Mouse (Mus musculus) macrophage (primary cell): ENCODE measurements around the gene Hist1h2ah. TPM values are rescaled to one million over a fixed set of nuclear protein-coding genes. Genes with fewer than 3 reads are reported as not detected.
"Not testable (repeated sequence)": the region's sequence is repeated elsewhere in the genome, so short reads cannot be mapped to it uniquely, and the experiment has no call there.

ENCODE experiments used
- H3K27ac ChIP-seq: fragments of 350-480 bp; formaldehyde crosslinking; 2 replicates; pipeline ENCODE4 v1.9.0; 2021
- H3K36me3 ChIP-seq: fragments of 350-480 bp; formaldehyde crosslinking; 2 replicates; pipeline ENCODE4 v1.9.0; 2021; ENCODE audit errors: inconsistent target
- H3K4me3 ChIP-seq: fragments of 350-480 bp; formaldehyde crosslinking; 2 replicates; pipeline ENCODE4 v1.9.0; 2021; ENCODE audit errors: inconsistent target
- H3K79me2 ChIP-seq: fragments of 350-480 bp; formaldehyde crosslinking; 2 replicates; pipeline ENCODE4 v1.9.0; 2021; ENCODE audit errors: inconsistent target
- WGBS: methylation state at CpG from one replicate; pipeline ENCODE4 v1.1.7; 2026; ENCODE audit warnings: inconsistent platforms; ENCODE audit not compliant: missing documents; 5-methylcytosine and 5-hydroxymethylcytosine counted together
- polyA plus RNA-seq: library from polyadenylated mRNA; stranded (reverse); fragments of 250-400 nt; gene quantifications from 3 replicates; pipeline ENCODE4 v1.2.4, GENCODE M21; 2018; ENCODE audit warnings: inconsistent platforms
- total RNA-seq, 78 experiments: library from RNA; depleted of rRNA; stranded (reverse); fragments of 250-400 nt; gene quantifications; 1 replicate in 9 of 78; 2 replicates in 24 of 78; 3 replicates in 43 of 78; 4 replicates in 2 of 78; pipeline ENCODE4 v1.2.4; 2018; ENCODE audit warnings: inconsistent platforms in 56 of 78

Gene Hist1h2ah
- total RNA-seq (2018; cell fraction: chromatin; rRNA removed) = 1 to 10 TPM in 4 of 26 experiments, not detected in 22; 4.8 to 9.5 (median 6.2) TPM
- total RNA-seq (2018; cell fraction: cytosol; rRNA removed) = 10 to 100 TPM in 4 of 26 experiments, 1 to 10 TPM in 16, under 1 TPM in 5, not detected in 1; 0.61 to 14.1 (median 2.7) TPM
- total RNA-seq (2018; cell fraction: nucleus; rRNA removed) = 10 to 100 TPM in 2 of 26 experiments, 1 to 10 TPM in 5, not detected in 19; 2.1 to 14.1 (median 7.4) TPM
- not detected in 3 replicates for polyA plus RNA-seq

DNA sequence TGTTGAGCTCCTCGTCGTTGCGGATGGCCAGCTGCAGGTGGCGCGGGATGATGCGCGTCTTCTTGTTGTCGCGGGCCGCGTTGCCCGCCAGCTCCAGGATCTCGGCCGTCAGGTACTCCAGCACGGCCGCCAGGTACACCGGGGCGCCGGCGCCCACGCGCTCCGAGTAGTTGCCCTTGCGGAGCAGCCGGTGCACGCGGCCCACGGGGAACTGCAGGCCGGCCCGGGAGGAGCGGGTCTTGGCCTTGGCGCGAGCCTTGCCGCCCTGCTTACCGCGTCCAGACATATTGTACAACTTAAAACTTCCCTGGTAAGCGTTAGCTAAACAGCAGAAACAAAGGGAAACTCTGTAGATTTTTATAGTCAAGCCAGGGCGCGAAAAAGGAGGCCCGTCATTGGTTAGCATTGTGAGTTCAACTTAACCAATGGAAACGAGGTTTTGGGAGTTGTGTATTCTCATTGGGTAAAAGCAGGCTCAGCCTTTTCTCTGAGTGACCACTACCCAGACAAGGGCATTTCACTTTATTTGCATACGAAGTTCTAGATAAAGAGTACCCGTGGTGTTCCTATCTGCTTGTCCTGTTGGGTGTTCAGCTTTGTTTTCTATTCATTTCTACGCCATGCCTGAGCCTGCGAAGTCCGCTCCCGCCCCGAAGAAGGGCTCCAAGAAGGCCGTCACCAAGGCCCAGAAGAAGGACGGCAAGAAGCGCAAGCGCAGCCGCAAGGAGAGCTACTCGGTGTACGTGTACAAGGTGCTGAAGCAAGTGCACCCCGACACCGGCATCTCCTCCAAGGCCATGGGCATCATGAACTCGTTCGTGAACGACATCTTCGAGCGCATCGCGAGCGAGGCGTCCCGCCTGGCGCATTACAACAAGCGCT is at the start of gene Hist1h2ah, which contains the start of gene Hist1h2bk:
Gene Hist1h2ah (minus strand): TSS at position 302 of the 882 bp plus-strand sequence.
Gene Hist1h2bk (plus strand): TSS at position 604 of the 882 bp plus-strand sequence.
- peak within 1 kb of the TSS; percentile 26 for H3K4me3 ChIP-seq
- not testable (repeated sequence) for H3K36me3 ChIP-seq, H3K79me2 ChIP-seq
- under 1% methylated on average over 11 of the region's 69 CpGs for WGBS
- H3K27ac ChIP-seq = peak within 1 kb of the TSS; percentile 67

GRCm38 (mm10) chr13:22084140-22084539 is 48.8 kb upstream of the Hist1h2ah start, which contains the start of gene Vmn1r188:
Gene Vmn1r188 (plus strand): TSS chr13:22084440.
- not testable (repeated sequence) for H3K36me3 ChIP-seq, H3K27ac ChIP-seq, H3K79me2 ChIP-seq, H3K4me3 ChIP-seq
- WGBS = 100% methylated on average over 1 of the region's 1 CpGs

- Histone ChIP-seq H3K36me3 (no peaks in the 10 kb centered on the region), H3K27ac (no peak overlapping the region), H3K79me2 (no peaks in the 10 kb centered on the region), H3K4me3 (no peak overlapping the region)
- 42% methylated on average over 1 of the region's 1 CpGs for WGBS
These were observed 28.1 kb upstream of the Hist1h2ah start for GRCm38 (mm10) chr13:22063468-22063867.

GRCm38 (mm10) chr13:22061422-22061821 is 26.1 kb upstream of the Hist1h2ah start:
- H3K36me3 ChIP-seq = no peaks in the 10 kb centered on the region
- H3K4me3 ChIP-seq = no peak overlapping the region
- WGBS = 50% methylated on average over 1 of the region's 1 CpGs
- no peak overlapping the region for H3K27ac ChIP-seq
- no peaks in the 10 kb centered on the region for H3K79me2 ChIP-seq

- no peaks in the 10 kb centered on the region for H3K36me3 ChIP-seq
- H3K27ac ChIP-seq = no peak overlapping the region
- 100% methylated on average over 1 of the region's 1 CpGs for WGBS
- H3K79me2 ChIP-seq = no peaks in the 10 kb centered on the region
- no peak overlapping the region for H3K4me3 ChIP-seq
These were observed 18.4 kb upstream of the Hist1h2ah start for GRCm38 (mm10) chr13:22053754-22054153.

DNA sequence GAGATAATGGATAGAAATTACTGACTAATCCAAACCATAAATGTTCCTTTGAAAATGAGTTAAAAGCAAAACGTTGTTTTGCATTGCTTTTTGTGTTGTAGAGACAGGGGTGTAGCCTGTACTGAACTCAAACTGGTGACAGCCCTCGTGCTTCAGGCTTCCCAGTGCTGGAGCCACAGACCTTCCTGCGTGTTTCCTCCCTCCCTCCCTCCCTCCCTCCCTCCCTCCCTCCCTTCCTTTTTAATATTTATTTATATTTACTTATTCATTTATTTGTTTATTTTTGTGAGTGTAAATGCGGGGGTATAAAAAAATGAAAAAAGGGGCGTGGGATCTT is 16.1 kb upstream of the Hist1h2ah start:
- peak overlapping the region; percentile 51 for H3K27ac ChIP-seq
- WGBS = 24% methylated on average over 3 of the region's 5 CpGs
- H3K4me3 ChIP-seq = peak overlapping the region; percentile 50
- H3K36me3 ChIP-seq = no peaks in the 10 kb centered on the region
- no peaks in the 10 kb centered on the region for H3K79me2 ChIP-seq

DNA sequence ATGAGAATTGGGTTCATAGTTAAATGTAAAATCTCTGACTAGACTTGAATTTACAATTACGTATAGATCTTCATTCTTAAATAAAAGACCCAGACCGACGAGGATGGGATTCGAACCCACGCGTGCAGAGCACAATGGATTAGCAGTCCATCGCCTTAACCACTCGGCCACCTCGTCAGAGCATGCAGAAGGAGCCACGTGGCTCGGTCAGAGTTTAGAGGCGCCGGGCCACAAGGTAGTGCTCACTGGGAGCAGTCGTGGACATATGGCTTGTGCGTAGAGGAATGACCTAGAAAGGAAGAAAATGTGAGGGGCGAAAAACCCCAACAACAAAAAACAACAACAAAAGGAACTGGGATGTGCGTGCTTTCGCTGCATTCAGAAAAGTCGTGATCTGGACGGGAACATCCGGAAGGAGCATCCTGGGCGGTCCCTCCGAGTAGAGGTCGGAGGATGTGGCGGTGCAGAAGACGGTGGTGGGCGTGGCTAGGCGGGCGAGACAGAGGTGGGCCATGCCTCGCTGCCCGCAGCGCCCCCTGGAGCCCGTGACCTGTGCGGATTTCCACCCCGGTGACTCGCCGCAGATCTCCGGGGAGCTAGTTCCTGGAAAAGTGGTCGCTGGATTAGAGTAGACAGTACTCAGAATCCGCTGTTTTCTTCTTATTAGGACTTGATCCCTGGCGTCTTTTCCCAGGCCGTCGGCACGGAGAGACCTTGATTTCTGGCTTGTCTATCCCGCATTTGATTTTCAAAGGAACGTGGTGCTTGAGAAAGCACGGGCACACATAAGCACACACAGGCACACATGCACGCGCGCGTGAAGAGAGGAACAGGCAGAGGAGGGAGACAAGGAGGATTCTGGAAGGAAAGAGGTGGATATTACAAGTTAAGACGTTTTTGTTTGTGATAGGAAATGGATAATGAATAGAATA is 15.5 kb upstream of the Hist1h2ah start:
- H3K36me3 ChIP-seq = no peaks in the 10 kb centered on the region
- H3K4me3 ChIP-seq = peak overlapping the region; percentile 50
- under 1% methylated on average over 52 of the region's 52 CpGs for WGBS
- no peaks in the 10 kb centered on the region for H3K79me2 ChIP-seq
- peak overlapping the region; percentile 51 for H3K27ac ChIP-seq

DNA sequence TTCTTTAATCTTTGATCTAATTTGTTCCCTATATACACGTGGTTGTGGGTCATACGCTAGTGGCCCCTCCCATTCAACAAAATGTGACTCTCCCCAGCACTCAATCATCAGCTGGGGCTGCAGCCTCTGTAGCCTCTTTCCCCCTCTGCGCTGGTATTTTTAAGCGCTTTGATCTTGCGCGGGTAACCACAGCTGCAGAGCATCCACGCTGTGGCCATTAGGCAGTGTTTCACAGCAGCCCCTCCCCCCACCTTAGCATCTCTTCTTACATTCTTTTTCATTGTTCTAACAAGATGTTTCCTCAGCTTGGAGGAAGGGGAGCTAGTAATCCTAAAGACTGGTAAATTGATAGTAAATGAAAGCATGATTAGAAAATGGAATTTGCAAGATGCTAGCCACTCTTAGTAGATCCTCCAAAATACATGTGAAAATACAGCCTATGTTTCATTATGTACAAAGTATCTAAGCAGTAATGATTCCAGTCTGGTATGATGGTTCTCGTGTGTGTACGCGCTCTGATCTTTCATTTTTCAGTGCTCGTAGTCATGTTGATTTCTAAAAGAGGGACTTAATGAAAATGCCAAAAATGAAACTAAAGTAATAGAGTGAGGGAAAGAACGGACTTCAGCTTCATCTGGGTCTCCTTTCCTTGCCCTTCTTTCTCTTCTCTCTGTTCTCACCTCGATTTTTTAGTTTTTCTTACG is 14.5 kb upstream of the Hist1h2ah start:
- 2% methylated on average over 14 of the region's 14 CpGs for WGBS
- peak overlapping the region; percentile 34; the same call in 1 of the 2 replicates for H3K27ac ChIP-seq
- H3K36me3 ChIP-seq = no peaks in the 10 kb centered on the region
- H3K4me3 ChIP-seq = peak overlapping the region; percentile 50
- H3K79me2 ChIP-seq = no peaks in the 10 kb centered on the region

- Histone ChIP-seq H3K4me3 (no peak overlapping the region), H3K27ac (no peak overlapping the region), H3K36me3 (no peaks in the 10 kb centered on the region), H3K79me2 (no peaks in the 10 kb centered on the region)
- WGBS = 82% methylated on average over 2 of the region's 2 CpGs
These were observed 13.7 kb upstream of the Hist1h2ah start for GRCm38 (mm10) chr13:22049041-22049440.

DNA sequence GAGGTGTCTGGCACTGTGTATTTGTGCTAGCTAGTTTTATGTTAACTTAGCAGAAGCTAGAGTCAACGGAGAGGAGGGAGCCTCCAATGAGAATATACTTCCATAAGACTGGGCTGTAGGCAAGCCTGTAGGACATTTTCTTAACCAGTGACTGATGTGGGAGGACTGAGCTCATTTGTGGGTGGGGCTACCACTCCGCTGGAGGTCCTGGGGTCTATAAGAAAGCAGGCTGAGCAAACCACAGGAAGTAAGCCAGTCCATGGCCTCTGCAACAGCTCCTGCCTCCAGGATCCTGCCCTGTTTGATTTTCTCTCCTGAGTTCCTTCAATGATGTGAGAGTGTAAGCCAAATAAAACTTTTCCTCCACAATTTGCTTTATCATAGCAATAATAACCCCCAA is 9.9 kb upstream of the Hist1h2ah start:
- Histone ChIP-seq H3K36me3 (no peaks in the 10 kb centered on the region), H3K4me3 (no peak overlapping the region), H3K79me2 (no peaks in the 10 kb centered on the region), H3K27ac (no peak overlapping the region)
- 45% methylated on average over 2 of the region's 2 CpGs for WGBS

DNA sequence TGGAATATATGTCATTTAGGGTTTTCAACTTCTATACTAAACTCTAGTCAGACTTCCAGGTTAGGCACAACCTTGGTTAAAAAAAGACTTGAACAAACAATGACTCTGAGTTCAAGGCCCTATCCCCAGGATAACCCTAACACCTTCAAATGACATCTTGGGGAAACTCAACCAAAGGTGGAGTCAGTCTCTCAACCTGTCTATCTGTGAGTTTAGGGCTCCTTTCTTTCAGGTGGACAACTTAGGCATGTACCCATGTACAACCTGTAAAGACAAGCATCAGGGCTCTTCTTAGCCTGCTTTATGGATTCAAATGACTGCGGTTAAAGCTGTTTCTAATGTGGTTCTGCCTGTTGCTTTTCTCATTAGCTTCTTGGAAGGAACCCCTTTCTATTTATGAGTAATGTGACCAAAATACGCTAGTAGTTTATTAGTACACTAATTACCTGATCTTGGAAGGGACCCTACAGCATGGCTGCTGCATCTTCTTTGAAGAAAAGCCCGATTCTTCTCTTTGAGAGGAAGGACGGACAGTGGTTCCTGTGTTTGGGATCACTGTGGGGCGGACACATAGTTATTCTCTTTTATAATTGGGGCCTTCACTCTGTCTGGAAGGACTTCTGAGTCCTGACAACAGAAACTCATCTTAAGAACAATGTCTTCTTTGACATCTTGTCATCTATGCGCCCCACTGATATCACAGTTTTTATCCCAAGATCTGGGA is 9.2 kb upstream of the Hist1h2ah start:
- Histone ChIP-seq H3K4me3 (no peak overlapping the region), H3K79me2 (no peaks in the 10 kb centered on the region), H3K36me3 (no peaks in the 10 kb centered on the region), H3K27ac (no peak overlapping the region)
- WGBS = 88% methylated on average over 6 of the region's 6 CpGs

DNA sequence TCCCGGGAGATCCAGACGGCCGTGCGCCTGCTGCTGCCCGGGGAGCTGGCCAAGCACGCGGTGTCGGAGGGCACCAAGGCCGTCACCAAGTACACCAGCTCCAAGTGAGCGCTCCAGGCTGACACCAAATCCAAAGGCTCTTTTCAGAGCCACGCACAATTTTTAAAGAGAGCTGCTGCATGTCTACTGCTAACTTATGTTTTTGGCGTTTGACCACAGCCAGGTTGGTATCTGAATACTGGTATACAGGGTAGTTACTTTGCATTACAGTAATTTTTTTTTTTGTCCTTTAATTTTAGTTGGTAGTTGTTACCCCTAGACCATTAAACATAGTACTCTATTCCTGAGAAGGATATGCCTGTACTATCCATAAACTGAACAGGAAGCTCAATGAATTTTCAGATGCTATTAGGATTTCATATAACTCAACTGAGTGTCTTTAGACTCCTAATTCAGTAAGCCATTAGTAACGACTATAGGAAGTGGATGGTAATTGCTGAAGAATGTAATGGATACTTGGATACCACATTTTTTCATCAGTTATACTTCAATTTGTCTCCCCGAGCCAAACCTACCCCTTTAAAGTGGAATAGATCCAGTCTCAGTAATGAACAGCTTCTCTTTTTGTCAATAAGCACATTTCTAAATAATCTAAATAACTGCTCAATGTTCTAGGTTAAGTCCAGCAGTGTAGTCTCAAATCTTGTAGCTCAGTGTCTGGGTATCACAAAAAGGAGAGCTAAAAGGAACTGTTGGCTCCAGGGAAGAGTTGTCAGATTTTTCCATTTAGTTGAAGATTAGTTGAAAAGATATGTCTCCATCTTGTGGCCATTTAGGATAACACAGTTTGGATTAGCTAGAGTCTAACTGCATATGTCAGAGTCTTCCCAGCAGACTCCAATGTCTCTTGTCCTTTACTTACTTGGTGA is 8.4 kb upstream of the Hist1h2ah start:
- H3K27ac ChIP-seq = peak overlapping the region; percentile 17; the same call in 1 of the 2 replicates
- no peaks in the 10 kb centered on the region for H3K79me2 ChIP-seq
- H3K4me3 ChIP-seq = peak overlapping the region; percentile 7; the same call in 1 of the 2 replicates
- WGBS = 5% methylated on average over 6 of the region's 14 CpGs
- H3K36me3 ChIP-seq = no peaks in the 10 kb centered on the region
